Mouse (Mus musculus): ENCODE measurements at regions not wholly inside any gene's neighbourhood (a gene's known extent, or its start where the extent isn't known, plus 50 kb on each side); places are given as distances from the start of the nearest gene placed in this dataset.
"Not testable (repeated sequence)": the region's sequence is repeated elsewhere in the genome, so short reads cannot be mapped to it uniquely, and the experiment has no call there.

DNA sequence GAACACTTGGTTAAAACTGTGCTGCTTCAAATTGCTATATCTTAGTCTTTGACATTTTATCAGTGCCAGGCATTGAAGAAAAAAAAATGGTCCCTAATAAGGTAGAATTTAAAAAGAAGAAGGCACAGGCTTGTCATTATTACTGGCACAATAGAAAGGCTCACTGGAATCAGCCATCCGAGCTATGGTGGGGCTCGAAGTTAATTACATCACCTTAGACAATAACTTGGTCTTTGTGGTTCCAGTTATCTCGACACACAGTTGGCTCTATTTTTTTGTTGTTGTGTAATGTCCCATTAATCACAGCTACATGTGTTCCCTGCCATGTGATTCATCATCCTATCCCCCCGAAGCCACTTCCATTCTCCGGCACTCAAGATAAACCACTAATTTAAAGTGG is 825.1 kb downstream of the Rab28 start:
- DNase-seq = no peak

DNA sequence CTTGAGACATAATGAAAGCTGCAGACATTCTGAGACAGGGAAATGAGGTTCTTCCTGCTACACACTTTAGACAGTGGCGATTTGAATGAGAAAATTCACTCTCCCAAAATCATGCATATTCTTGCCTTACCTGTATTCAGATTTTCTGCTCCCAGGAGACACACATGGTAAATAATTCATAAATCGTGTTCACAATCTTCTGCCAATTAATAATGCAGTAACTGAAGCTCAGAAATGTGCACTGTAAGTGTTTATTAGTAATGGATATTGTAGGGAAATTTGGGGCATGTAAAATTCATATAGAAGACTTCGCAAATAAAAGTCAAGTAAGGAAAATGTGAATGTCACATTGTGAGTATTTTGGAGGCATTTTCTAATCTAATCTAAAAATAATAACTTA is 830.2 kb downstream of the Rab28 start:
- no peak for DNase-seq

DNA sequence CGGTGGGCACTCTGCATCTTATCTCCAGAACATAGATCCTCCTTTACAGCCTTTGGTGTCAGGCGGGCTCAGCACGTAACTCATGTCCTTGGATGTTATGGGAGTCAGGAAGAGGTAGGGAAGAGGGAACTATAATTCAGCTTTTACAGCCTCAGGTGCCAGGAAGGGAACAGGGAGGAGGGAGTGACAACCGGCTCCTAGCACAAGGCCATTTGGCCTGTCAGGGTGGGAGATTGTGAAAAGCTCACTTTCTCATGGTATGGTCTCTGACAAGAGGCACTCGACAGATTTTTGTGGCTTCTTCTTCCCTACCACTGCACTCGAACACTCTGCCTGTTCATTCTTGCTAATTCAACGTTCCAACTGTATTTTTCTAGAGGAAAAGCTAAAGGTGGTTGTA is 845.6 kb downstream of the Rab28 start:
- DNase-seq = not testable (repeated sequence)
